Mouse (Mus musculus) liver, embryonic 14.5 days (tissue): ENCODE results near the gene Coq8a. TPM values are rescaled to one million over a fixed set of nuclear protein-coding genes. Genes with fewer than 3 reads are reported as not detected.

ENCODE experiments used
- ATAC-seq: fragments of 200-750 bp; cut with Nextera tagmentation; 2 replicates; pipeline ENCODE4 v1.8.0; 2017; ENCODE audit warnings: moderate number of reproducible peaks, mild to moderate bottlenecking, moderate library complexity; ENCODE audit not compliant: insufficient read depth
- DNase-seq, 3 experiments: peaks; one replicate each; pipeline ENCODE4 v3.0.0-alpha.2; 2012 to 2013; ENCODE audit warnings: low read depth in 3 of 3, low spot score in 3 of 3
- H3K27ac ChIP-seq: fragments of 300-500 bp; sonication (generic); 2 replicates; pipeline ENCODE4 v1.5.1; 2014; ENCODE audit warnings: moderate library complexity, mild to moderate bottlenecking, control low read depth, inconsistent platforms
- H3K27me3 ChIP-seq: fragments of 300-500 bp; sonication (generic); 2 replicates; pipeline ENCODE4 v1.6.1; 2014; ENCODE audit warnings: mild to moderate bottlenecking, low read length, moderate library complexity; ENCODE audit not compliant: control insufficient read depth, insufficient read depth
- H3K36me3 ChIP-seq: fragments of 300-500 bp; sonication (generic); replicated peaks from 2 replicates; pipeline ENCODE4 v1.6.1; 2014; ENCODE audit warnings: low read depth; ENCODE audit not compliant: control insufficient read depth, insufficient read depth
- H3K4me1 ChIP-seq, 2 experiments: fragments of 200-500 bp in 1 of 2; fragments of 300-500 bp in 1 of 2; sonication (generic) in 1 of 2; replicated peaks; 2 replicates each; pipeline ENCODE4 v1.6.1; 2012 to 2014; ENCODE audit warnings: antibody characterized with exemption in 1 of 2, inconsistent platforms in 1 of 2, low read length in 1 of 2; ENCODE audit not compliant: control insufficient read depth in 2 of 2, insufficient read depth in 2 of 2
- H3K4me2 ChIP-seq: fragments of 300-500 bp; sonication (generic); 2 replicates; pipeline ENCODE4 v1.6.1; 2014; ENCODE audit warnings: low read depth, mild to moderate bottlenecking, control low read depth, moderate library complexity
- H3K4me3 ChIP-seq, 2 experiments: fragments of 200-500 bp in 1 of 2; fragments of 300-500 bp in 1 of 2; sonication (generic) in 1 of 2; 2 replicates each; pipeline ENCODE4 v1.5.1; 2012 to 2014; ENCODE audit warnings: low read depth in 2 of 2, low read length in 2 of 2, mild to moderate bottlenecking in 2 of 2, control low read depth in 1 of 2, inconsistent platforms in 1 of 2, moderate library complexity in 1 of 2; ENCODE audit not compliant: insufficient read depth in 1 of 2
- H3K9ac ChIP-seq: fragments of 300-500 bp; sonication (generic); replicated peaks from 2 replicates; pipeline ENCODE4 v1.6.1; 2014; ENCODE audit warnings: mild to moderate bottlenecking, control low read depth, moderate library complexity
- H3K9me3 ChIP-seq: fragments of 300-500 bp; sonication (generic); 2 replicates; pipeline ENCODE4 v1.6.1; 2016; ENCODE audit warnings: low read length, mixed read lengths; ENCODE audit not compliant: control insufficient read depth
- CTCF ChIP-seq: IDR thresholded peaks from 2 replicates; pipeline ENCODE4 v1.5.1; 2016; ENCODE audit warnings: antibody characterized with exemption, low read depth, control low read depth
- EP300 ChIP-seq: IDR thresholded peaks from 2 replicates; pipeline ENCODE4 v1.6.1; 2016; ENCODE audit warnings: antibody characterized with exemption, low read depth
- WGBS: fragments of 180-500 bp; shearing (Covaris S2); extraction: QIAGEN DNeasy Blood & Tissue Kit; methylation state at CpG from one replicate; pipeline ENCODE4 v1.1.7; 2014; ENCODE audit not compliant: insufficient replicate concordance; 5-methylcytosine and 5-hydroxymethylcytosine counted together
- polyA plus RNA-seq, 2 experiments: library from polyadenylated mRNA; depleted of rRNA in 1 of 2; stranded (reverse) in 1 of 2; unstranded in 1 of 2; fragments of >200 nt; fragmentation: Nextera tagmentation in 1 of 2; extraction: Ambion mirVana in 1 of 2; gene quantifications; 2 replicates each; pipeline versions ENCODE4 v1.2.1 to v1.2.3; 2012 to 2014

The Coq8a gene
- polyA plus RNA-seq, 2 experiments: 3.8 to 14.3 TPM

- no peak overlapping the region for H3K27ac ChIP-seq
- peaks cover 5 to 18% of the 10 kb centered on the region in 2 experiments for H3K4me1 ChIP-seq
Measured at GRCm38 (mm10) chr1:180184768-180185167, 14.6 kb downstream of the Coq8a start.

GRCm38 (mm10) chr1:180183525-180184159 lies 15.8 kb downstream of the Coq8a start:
- no peak for TF ChIP-seq CTCF
- no peak for TF ChIP-seq EP300
- Histone ChIP-seq H3K9ac (no peak overlapping the region), H3K27ac (no peak overlapping the region), H3K4me2 (no peak overlapping the region), H3K4me1 (peaks cover 5 to 18% of the 10 kb centered on the region in 2 experiments), H3K27me3 (no peaks in the 10 kb centered on the region), H3K36me3 (no peaks in the 10 kb centered on the region), H3K4me3 (no peak overlapping the region), H3K9me3 (no peaks in the 10 kb centered on the region)
- DNase-seq (no peak), ATAC-seq (no peak)
- 62% methylated on average over 6 of the region's 6 CpGs for WGBS

More at GRCm38 (mm10) chr1:180184768-180185167, 14.6 kb downstream of the Coq8a start:
- Histone ChIP-seq H3K4me2 (no peak overlapping the region; the same call in 1 of the 2 replicates), H3K9ac (no peak overlapping the region), H3K27me3 (no peaks in the 10 kb centered on the region), H3K4me3 (no peak overlapping the region), H3K9me3 (no peaks in the 10 kb centered on the region), H3K36me3 (no peaks in the 10 kb centered on the region)
- TF ChIP-seq CTCF (no peak), EP300 (no peak)
- ATAC-seq: peak; percentile 66; the same call in 1 of the 2 replicates
- WGBS: 12% methylated on average over 7 of the region's 7 CpGs
- DNase-seq: no peak

- peak; percentile 52 for ATAC-seq
- no peaks in the 10 kb centered on the region for H3K36me3 ChIP-seq
- no peak overlapping the region for H3K4me3 ChIP-seq
- 64% methylated on average over 3 of the region's 3 CpGs for WGBS
- no peak overlapping the region for H3K4me2 ChIP-seq
- peak in 2 of 3 experiments; percentile 9 to 22 for DNase-seq
- no peak for TF ChIP-seq CTCF
- no peaks in the 10 kb centered on the region for H3K9me3 ChIP-seq
- H3K9ac ChIP-seq: no peak overlapping the region
- H3K27ac ChIP-seq: no peak overlapping the region
- peaks cover 5 to 18% of the 10 kb centered on the region in 2 experiments for H3K4me1 ChIP-seq
- no peaks in the 10 kb centered on the region for H3K27me3 ChIP-seq
Measured at GRCm38 (mm10) chr1:180182731-180183130, 16.7 kb downstream of the Coq8a start.

GRCm38 (mm10) chr1:180181966-180182319 lies 17.5 kb downstream of the Coq8a start:
- TF ChIP-seq EP300 (no peak), CTCF (peak; percentile 60)
- no peak for DNase-seq

GRCm38 (mm10) chr1:180181304-180181965 lies 18.0 kb downstream of the Coq8a start:
- H3K27me3 ChIP-seq: no peaks in the 10 kb centered on the region
- no peak overlapping the region for H3K27ac ChIP-seq
- peaks cover 5 to 18% of the 10 kb centered on the region in 2 experiments for H3K4me1 ChIP-seq
- H3K4me3 ChIP-seq: no peak overlapping the region
- 76% methylated on average over 7 of the region's 7 CpGs for WGBS
- H3K4me2 ChIP-seq: no peak overlapping the region
- DNase-seq (no peak), ATAC-seq (no peak)
- TF ChIP-seq CTCF (no peak), EP300 (no peak)
- no peaks in the 10 kb centered on the region for H3K36me3 ChIP-seq
- no peak overlapping the region for H3K9ac ChIP-seq
- no peaks in the 10 kb centered on the region for H3K9me3 ChIP-seq

More at GRCm38 (mm10) chr1:180181966-180182319, 17.5 kb downstream of the Coq8a start:
- H3K9me3 ChIP-seq: no peaks in the 10 kb centered on the region
- no peaks in the 10 kb centered on the region for H3K27me3 ChIP-seq
- H3K9ac ChIP-seq: no peak overlapping the region
- 77% methylated on average over 9 of the region's 9 CpGs for WGBS
- H3K4me3 ChIP-seq: no peak overlapping the region
- no peak overlapping the region for H3K4me2 ChIP-seq
- no peak for ATAC-seq
- no peak overlapping the region for H3K27ac ChIP-seq
- H3K4me1 ChIP-seq: peaks cover 5 to 18% of the 10 kb centered on the region in 2 experiments
- no peaks in the 10 kb centered on the region for H3K36me3 ChIP-seq
